Mouse (Mus musculus) lung, embryonic 16.5 days (tissue): ENCODE data around the gene Olfr186. TPM values are rescaled to one million over a fixed set of nuclear protein-coding genes. Genes with fewer than 3 reads are reported as not detected.

Experiments used
- ATAC-seq: fragments of 200-750 bp; cut with Nextera tagmentation; 2 replicates; pipeline ENCODE4 v1.8.0; 2017; ENCODE audit warnings: low read depth, mild to moderate bottlenecking, moderate library complexity
- H3K27ac ChIP-seq: fragments of 300-500 bp; sonication (generic); 2 replicates; pipeline ENCODE4 v1.5.1; 2014; ENCODE audit warnings: mild to moderate bottlenecking, control low read depth, low read length
- H3K27me3 ChIP-seq: fragments of 300-500 bp; sonication (generic); 2 replicates; pipeline ENCODE4 v1.6.1; 2014; ENCODE audit warnings: low read depth, low read length, mixed read lengths; ENCODE audit not compliant: control insufficient read depth, insufficient read depth
- H3K36me3 ChIP-seq: fragments of 300-500 bp; sonication (generic); 2 replicates; pipeline ENCODE4 v1.6.1; 2014; ENCODE audit warnings: low read length; ENCODE audit not compliant: control insufficient read depth, insufficient read depth
- H3K4me1 ChIP-seq: fragments of 300-500 bp; sonication (generic); replicated peaks from 2 replicates; pipeline ENCODE4 v1.6.1; 2014; ENCODE audit warnings: low read length, mixed read lengths; ENCODE audit not compliant: control insufficient read depth, insufficient read depth
- H3K4me2 ChIP-seq: fragments of 300-500 bp; sonication (generic); 2 replicates; pipeline ENCODE4 v1.6.1; 2014; ENCODE audit warnings: low read depth, low read length, control low read depth
- H3K4me3 ChIP-seq: fragments of 300-500 bp; sonication (generic); 2 replicates; pipeline ENCODE4 v1.5.1; 2014; ENCODE audit warnings: mild to moderate bottlenecking, low read length, control low read depth
- H3K9ac ChIP-seq: fragments of 300-500 bp; sonication (generic); 2 replicates; pipeline ENCODE4 v1.6.1; 2014; ENCODE audit warnings: low read length, control low read depth
- H3K9me3 ChIP-seq: fragments of 300-500 bp; sonication (generic); 2 replicates; pipeline ENCODE4 v1.6.1; 2016; ENCODE audit warnings: low read length; ENCODE audit not compliant: control insufficient read depth
- WGBS: fragments of 180-500 bp; shearing (Covaris S2); extraction: QIAGEN DNeasy Blood & Tissue Kit; methylation state at CpG from one replicate; pipeline ENCODE4 v1.1.7; 2014; 5-methylcytosine and 5-hydroxymethylcytosine counted together
- polyA plus RNA-seq: library from polyadenylated mRNA; unstranded; fragments of >200 nt; fragmentation: Nextera tagmentation; extraction: Ambion mirVana; gene quantifications from 2 replicates; pipeline ENCODE4 v1.2.1, GENCODE M21; 2015

The Olfr186 gene
- polyA plus RNA-seq, 1 experiment from 2014 or later = not detected

GRCm38 (mm10) chr16:59013357-59014018, 16.6 kb downstream of the Olfr186 start:
- Histone ChIP-seq H3K27me3 (no peaks in the 10 kb centered on the region), H3K9ac (no peak overlapping the region), H3K36me3 (no peaks in the 10 kb centered on the region), H3K4me1 (no peaks in the 10 kb centered on the region), H3K9me3 (peaks cover 2% of the 10 kb centered on the region; the same call in 1 of the 2 replicates), H3K27ac (no peak overlapping the region), H3K4me3 (no peak overlapping the region), H3K4me2 (no peak overlapping the region)
- no peak for ATAC-seq
- 49% methylated on average over 2 of the region's 2 CpGs for WGBS

- Histone ChIP-seq H3K4me1 (no peaks in the 10 kb centered on the region), H3K9me3 (no peaks in the 10 kb centered on the region), H3K36me3 (no peaks in the 10 kb centered on the region), H3K4me3 (no peak overlapping the region), H3K27ac (no peak overlapping the region), H3K27me3 (no peaks in the 10 kb centered on the region), H3K4me2 (no peak overlapping the region), H3K9ac (no peak overlapping the region)
- no peak for ATAC-seq
These were observed 22.9 kb downstream of the Olfr186 start for GRCm38 (mm10) chr16:59007146-59007545.

DNA sequence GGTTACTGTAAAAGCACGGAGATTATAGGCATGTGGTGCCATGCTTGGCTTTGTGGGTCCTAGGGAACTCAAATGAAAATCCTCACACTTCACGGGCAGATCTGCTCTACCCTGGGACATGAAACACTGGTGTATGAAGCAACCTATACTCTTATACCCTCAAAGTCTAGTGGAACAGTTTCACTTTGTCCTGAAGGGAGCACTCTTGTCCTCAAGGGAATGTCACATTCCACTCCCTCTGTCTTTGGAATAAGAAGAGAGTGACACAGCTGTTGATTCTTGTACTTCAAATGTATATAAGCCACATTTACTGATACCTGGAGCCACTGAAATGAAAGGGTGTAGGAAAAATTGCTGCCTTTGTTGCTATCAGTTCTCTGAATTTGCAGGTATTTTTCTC, 35.0 kb downstream of the Olfr186 start, which contains the start of gene Olfr183:
Gene Olfr183 (plus strand): TSS at position 301 of the 400 bp plus-strand sequence.
- WGBS = 71% methylated on average over 2 of the region's 2 CpGs
- H3K27ac ChIP-seq = no peak within 1 kb of the TSS
- no peak within 1 kb of the TSS for H3K4me2 ChIP-seq
- H3K9ac ChIP-seq = no peak within 1 kb of the TSS
- H3K36me3 ChIP-seq = no peaks in the 10 kb centered on the region
- no peaks in the 10 kb centered on the region for H3K27me3 ChIP-seq
- H3K4me1 ChIP-seq = no peaks in the 10 kb centered on the region
- no peak for ATAC-seq
- no peak within 1 kb of the TSS for H3K4me3 ChIP-seq
- H3K9me3 ChIP-seq = no peaks in the 10 kb centered on the region

Other genes starting within 250 kb of the Olfr186 start
- gene Olfr173, start 230.0 kb downstream of the Olfr186 start, polyA plus RNA-seq = not detected in 2 replicates
- not detected in 2 replicates for gene Olfr175-ps1, start 203.5 kb downstream of the Olfr186 start, polyA plus RNA-seq
- gene Olfr177, start 155.5 kb downstream of the Olfr186 start, polyA plus RNA-seq = not detected in 2 replicates
- not detected in 2 replicates for gene Olfr178, start 138.2 kb downstream of the Olfr186 start, polyA plus RNA-seq
- gene Olfr181, start 101.5 kb downstream of the Olfr186 start, polyA plus RNA-seq = not detected in 2 replicates
- gene Olfr180, start 100.9 kb downstream of the Olfr186 start, polyA plus RNA-seq = not detected in 2 replicates
- gene Olfr183, start 34.9 kb downstream of the Olfr186 start, polyA plus RNA-seq = not detected in 2 replicates
- gene Olfr187, start 9.5 kb upstream of the Olfr186 start, polyA plus RNA-seq = not detected in 2 replicates
- not detected in 2 replicates for gene Olfr190, start 47.7 kb upstream of the Olfr186 start, polyA plus RNA-seq
- gene Olfr191, start 59.5 kb upstream of the Olfr186 start, polyA plus RNA-seq = not detected in 2 replicates
- not detected in 2 replicates for gene Olfr193, start 81.6 kb upstream of the Olfr186 start, polyA plus RNA-seq
- not detected in 2 replicates for gene Olfr194, start 90.8 kb upstream of the Olfr186 start, polyA plus RNA-seq
- not detected in 2 replicates for gene Olfr195, start 116.8 kb upstream of the Olfr186 start, polyA plus RNA-seq
- not detected in 2 replicates for gene Olfr196, start 140.2 kb upstream of the Olfr186 start, polyA plus RNA-seq
- gene Olfr198, start 173.2 kb upstream of the Olfr186 start, polyA plus RNA-seq = not detected in 2 replicates
- gene Olfr199, start 189.5 kb upstream of the Olfr186 start, polyA plus RNA-seq = not detected in 2 replicates
- not detected in 2 replicates for gene Olfr201, start 242.3 kb upstream of the Olfr186 start, polyA plus RNA-seq